Mouse (Mus musculus): ENCODE results near the gene Adamtsl4. TPM values are rescaled to one million over a fixed set of nuclear protein-coding genes. Genes with fewer than 3 reads are reported as not detected.

Adamtsl4 gene
- not detected in 2 replicates for total RNA-seq (2015; ENCODE audit: low replicate concordance)
- total RNA-seq (2017; ENCODE audit: low replicate concordance) = not detected in 2 replicates

DNA sequence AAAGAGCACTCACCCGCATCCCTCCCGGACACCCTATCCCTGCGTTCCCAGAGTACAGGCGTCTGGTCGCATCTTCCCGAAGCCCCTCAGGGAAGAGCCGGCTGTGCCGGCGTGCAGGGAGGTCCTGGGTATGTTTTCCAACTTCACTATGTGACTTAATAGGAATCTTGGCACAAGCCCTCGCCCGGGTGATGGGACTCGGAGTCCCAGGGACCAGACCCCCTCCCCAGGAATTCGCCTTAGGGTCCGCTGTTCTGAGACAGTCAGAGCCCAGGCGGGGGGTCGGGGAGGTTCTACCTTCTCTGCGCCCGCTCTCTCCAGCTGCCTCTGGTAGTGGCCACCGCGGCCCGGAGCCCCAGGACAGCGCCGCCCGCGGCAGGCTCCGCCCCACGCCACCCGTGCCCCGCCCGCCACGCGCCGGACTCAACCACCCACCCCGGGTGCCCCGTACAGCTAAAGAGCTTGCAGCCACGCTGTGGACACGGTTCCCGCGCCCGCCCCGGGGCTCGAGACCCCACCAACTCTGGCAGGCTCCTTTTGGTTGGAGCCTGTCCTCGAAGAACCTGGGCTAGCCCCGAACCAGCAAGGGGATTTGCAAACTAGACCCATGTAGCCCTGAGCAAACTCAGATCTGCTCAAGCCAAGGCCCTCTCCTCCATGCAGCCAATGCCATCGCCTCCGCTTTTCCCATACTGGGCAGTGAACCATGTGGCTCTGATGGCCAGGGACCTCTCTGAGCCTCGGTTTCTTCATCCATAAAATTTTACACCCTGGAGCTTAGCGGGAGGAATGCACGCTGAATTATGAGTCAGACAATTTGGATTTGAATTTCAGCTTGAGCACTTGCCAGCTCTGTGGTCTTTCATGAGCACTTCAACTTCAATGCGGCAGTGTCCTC lies at the start of gene Adamtsl4:
Adamtsl4 (minus strand) TSS at position 394 of the 898 bp plus-strand sequence.
- peak; percentile 71 for ATAC-seq (replicated peaks; ENCODE audit: low FRiP score, poor library complexity, severe bottlenecking)

- no peak for ATAC-seq (replicated peaks; ENCODE audit: low FRiP score, poor library complexity, severe bottlenecking)
Measured at GRCm38 (mm10) chr3:95735071-95735670, 47.5 kb upstream of the Adamtsl4 start.

GRCm38 (mm10) chr3:95734092-95734702 lies 46.5 kb upstream of the Adamtsl4 start:
- ATAC-seq (replicated peaks; ENCODE audit: low FRiP score, poor library complexity, severe bottlenecking) = no peak

DNA sequence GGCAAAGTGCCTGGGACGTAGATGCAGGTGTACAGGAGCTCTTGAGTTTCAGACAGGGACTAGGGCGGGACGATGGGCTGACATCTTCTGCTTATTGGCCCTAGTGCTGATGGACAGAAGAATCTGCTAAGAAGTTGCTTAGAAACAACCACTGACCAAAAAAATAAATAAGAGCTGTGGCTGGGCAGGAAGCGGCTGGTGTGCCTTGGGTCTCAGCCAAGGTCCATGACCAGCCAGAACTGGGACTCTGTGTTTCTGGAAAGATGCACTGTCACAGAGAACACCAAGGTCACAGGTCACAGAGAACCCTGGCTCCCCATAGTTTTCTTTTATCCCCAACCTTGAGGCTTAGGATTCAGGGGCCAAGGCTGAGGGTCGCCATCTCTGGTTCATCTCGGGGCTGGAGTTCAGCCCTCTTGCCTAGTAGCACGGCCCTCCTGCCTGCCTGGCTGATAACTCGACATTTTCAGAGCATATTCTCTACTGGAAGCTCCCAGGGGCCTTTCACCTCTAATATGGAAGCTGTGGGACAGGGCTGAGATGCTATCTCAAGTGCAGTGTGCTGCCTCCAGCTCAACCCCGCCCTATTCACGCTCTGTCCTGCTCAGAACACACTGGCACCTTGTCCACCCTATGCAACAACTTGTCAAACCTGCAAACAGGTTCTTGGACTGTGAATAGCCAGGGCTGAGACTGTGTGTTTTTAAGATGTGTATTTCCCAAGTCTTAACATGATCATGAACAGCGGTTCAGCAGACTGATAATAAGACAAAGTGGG lies 45.2 kb upstream of the Adamtsl4 start:
- peak; percentile 60 for ATAC-seq (replicated peaks; ENCODE audit: low FRiP score, poor library complexity, severe bottlenecking)

DNA sequence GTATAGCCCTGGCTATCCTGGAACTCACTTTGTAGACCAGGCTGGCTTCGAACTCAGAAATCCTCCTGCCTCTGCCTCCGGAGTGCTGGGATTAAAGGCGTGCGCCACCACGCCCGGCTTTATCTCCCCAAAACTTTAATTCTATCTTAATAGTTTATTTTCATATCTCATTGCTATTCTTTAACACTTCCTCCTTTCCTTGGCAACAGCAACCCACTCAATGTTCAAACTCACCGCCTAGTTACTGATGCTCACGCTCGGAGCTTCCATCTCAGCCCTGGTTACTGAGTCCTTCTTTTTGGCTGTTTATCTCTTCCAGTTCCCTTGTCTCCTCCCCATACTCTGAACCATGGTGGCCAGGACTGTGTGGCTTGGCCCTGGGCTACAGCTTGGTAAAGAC lies 44.6 kb upstream of the Adamtsl4 start:
- ATAC-seq (replicated peaks; ENCODE audit: low FRiP score, poor library complexity, severe bottlenecking) = no peak

DNA sequence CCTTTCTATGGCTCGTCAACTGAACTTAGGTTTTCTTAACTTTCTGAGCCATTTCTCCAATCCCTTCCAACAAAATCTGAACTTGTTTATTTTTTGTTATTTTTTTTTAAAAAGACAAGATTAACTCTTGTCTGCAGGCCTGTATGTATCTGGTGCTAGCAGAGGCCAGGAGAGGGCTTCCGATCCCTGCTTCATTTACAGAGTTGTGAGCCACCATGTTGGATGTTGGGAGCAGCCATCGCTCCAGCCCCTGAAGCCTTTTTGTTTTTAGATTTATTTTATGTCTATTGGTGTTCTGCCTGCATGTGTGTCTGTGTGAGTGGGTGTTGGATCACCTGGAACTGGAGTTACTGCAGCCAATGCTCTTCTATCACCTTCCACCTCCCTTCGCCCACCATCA lies 44.1 kb upstream of the Adamtsl4 start:
- ATAC-seq (replicated peaks; ENCODE audit: low FRiP score, poor library complexity, severe bottlenecking) = no peak

- no peak for ATAC-seq (replicated peaks; ENCODE audit: low FRiP score, poor library complexity, severe bottlenecking)
Measured at GRCm38 (mm10) chr3:95730431-95730830, 42.7 kb upstream of the Adamtsl4 start.

DNA sequence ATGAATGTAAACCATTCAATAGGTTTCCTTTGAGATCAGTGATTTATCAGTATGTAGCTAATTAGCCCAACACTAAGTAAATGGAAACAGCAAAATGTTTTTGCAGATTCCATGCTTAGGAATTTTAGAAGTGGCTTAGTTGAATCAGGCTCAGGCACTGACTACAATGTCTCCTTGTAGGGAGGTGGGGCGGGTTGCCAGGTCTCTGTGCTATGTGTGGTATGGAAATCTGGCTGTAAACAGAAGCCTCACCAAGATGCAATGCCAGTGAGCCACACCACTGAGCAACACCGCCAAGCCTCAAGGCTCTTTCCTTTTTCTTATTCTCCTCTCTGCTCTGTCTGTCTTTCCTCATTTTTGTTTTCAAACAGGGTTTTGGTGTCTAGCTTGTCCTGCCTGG lies 41.2 kb upstream of the Adamtsl4 start:
- ATAC-seq (replicated peaks; ENCODE audit: low FRiP score, poor library complexity, severe bottlenecking) = no peak

DNA sequence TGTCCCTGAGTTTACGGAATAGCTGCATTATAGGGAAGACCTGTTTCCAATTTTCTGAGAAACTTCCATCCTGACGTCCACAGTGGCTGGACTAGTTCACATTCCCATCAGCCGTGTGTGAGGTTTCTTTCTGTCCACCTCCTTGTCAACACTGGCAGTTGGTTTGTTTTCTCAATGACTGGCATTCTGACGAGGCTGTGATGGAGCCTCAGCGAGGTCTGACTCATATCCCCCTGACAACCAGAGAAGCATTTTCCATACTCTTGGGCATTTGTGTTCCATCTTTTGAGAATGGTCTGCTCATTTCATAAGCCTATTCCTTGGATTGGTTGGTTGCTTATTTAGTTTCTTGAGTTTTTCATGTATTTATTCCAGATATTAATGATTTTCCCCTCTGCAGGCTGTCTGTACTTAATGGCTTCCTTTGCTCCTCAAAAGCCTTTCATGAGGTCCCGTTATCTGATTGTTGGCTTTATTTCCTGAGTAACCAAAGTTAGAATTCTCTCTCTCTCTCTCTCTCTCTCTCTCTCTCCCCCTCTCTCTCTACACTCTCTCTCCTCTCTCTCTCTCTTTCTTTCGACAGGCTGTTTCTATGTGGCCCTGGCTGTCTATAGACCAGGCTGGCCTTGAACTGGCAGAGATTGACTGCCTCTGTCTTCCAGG lies 39.1 kb upstream of the Adamtsl4 start:
- ATAC-seq (replicated peaks; ENCODE audit: low FRiP score, poor library complexity, severe bottlenecking) = no peak

GRCm38 (mm10) chr3:95725863-95726262 lies 38.1 kb upstream of the Adamtsl4 start:
- ATAC-seq (replicated peaks; ENCODE audit: low FRiP score, poor library complexity, severe bottlenecking) = no peak

GRCm38 (mm10) chr3:95722386-95722785 lies 34.7 kb upstream of the Adamtsl4 start:
- ATAC-seq (replicated peaks; ENCODE audit: low FRiP score, poor library complexity, severe bottlenecking) = no peak

- ATAC-seq (replicated peaks; ENCODE audit: low FRiP score, poor library complexity, severe bottlenecking) = no peak
Measured at GRCm38 (mm10) chr3:95718153-95718552, 30.4 kb upstream of the Adamtsl4 start.

DNA sequence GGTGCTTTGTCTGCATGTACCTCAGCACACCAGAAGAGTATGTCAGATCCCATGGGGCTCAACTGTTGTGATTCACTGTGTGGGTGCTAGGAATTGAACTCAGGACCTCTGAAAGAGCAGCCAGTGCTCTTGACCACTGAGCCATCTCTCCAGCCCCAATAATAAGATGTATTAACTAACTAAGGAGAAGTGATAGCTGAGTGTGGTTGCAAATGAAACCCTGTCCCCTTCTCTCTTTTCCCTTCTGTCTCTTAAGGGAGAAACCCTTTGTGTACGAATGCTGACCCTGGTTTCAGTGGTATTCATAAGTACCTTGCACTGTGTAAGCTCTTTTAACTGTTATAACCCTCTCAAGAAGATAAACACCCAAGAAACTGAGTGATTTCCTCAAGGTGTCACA lies 28.4 kb upstream of the Adamtsl4 start:
- no peak for ATAC-seq (replicated peaks; ENCODE audit: low FRiP score, poor library complexity, severe bottlenecking)

GRCm38 (mm10) chr3:95709967-95710366 lies 22.2 kb upstream of the Adamtsl4 start:
- ATAC-seq (replicated peaks; ENCODE audit: low FRiP score, poor library complexity, severe bottlenecking) = no peak

DNA sequence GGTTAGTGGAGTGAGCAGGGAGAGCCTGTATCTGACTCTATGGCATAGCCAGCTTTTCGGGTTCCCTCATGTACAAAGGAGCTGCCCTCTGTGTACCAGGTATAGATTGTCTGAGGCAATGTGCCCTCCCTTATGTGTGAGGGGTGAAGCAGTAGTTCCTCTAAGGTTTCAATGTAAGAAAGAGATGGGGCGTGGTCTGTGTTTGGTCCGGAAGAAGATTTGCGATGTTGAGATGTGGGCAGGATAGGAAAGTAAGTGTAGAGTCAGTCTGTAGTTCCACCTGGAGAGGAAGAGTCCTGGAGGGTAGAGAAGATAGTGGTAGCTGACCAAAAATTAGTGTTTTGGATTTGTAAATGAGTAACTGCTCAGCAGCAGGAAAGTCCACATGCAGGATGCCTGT lies 21.3 kb upstream of the Adamtsl4 start:
- no peak for ATAC-seq (replicated peaks; ENCODE audit: low FRiP score, poor library complexity, severe bottlenecking)

DNA sequence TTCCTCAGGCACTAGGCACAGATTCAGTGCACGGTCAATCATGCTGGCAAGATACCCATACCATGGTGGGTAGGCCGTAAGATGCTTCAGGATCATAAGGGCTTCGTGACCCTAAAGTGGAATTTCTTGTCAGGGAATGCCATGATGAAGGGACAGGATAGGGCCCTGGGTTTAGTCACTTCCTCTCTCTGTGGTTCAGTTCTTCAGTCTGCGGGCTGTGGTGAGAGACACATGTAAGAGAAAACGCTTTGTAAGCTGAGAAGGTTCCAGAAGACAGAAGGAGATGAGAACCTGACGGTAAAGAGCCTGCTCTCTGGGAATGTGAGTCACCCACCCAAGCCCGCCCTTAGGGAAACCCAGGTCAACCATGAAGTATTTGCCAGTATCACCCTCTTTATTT lies 19.8 kb upstream of the Adamtsl4 start:
- no peak for ATAC-seq (replicated peaks; ENCODE audit: low FRiP score, poor library complexity, severe bottlenecking)

GRCm38 (mm10) chr3:95706273-95706672 lies 18.6 kb upstream of the Adamtsl4 start:
- no peak for ATAC-seq (replicated peaks; ENCODE audit: low FRiP score, poor library complexity, severe bottlenecking)

DNA sequence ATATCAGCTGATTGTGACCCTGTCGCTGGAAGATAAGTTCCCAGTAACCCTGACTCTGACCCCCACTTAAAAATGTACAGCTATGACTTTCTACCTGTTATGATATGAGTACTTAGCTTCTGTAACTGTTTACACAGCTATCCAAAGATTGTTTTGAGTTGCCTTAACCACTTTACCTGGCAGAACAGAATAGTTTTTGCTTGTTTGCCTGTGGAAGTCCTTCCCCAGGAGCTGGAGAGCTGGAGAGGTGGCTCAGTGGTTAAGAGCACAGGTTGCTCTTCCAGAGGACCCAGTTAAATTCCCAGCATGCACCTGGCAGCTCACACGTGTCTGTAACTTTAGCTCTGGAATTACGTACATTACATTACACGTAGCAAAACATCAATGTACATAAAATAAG lies 16.9 kb upstream of the Adamtsl4 start:
- no peak for ATAC-seq (replicated peaks; ENCODE audit: low FRiP score, poor library complexity, severe bottlenecking)

GRCm38 (mm10) chr3:95703276-95703675 lies 15.6 kb upstream of the Adamtsl4 start:
- no peak for ATAC-seq (replicated peaks; ENCODE audit: low FRiP score, poor library complexity, severe bottlenecking)

All from erythroblast, adult 5-6 weeks (primary cell).